Mouse (Mus musculus): ENCODE results near the gene Ttll3. TPM values are rescaled to one million over a fixed set of nuclear protein-coding genes. Genes with fewer than 3 reads are reported as not detected.

The Ttll3 gene
- total RNA-seq, 2 experiments from 2014 or later = 11.2 to 12.5 TPM

DNA sequence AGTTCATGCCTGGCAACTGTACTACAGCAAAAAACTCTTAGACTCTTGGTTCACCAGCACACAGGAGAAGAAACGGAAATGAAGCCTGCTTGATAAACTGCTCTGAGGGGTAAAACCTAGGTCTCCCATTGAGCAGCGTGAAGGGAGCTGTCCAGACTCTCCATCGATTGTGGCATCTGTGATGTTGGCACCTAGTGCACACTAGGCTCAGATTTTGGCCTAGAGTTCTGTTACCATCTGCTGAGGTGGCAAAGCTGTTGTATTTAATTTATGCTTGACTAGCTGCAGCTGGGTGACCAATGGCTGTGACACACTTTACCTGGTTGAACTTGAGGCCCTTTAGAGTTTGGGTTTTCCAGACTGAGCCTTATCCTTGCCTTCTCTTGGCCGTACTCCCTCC lies 58.6 kb downstream of the Ttll3 start:
- no peak for DNase-seq (ENCODE audit: low spot score in 2 of 2)

DNA sequence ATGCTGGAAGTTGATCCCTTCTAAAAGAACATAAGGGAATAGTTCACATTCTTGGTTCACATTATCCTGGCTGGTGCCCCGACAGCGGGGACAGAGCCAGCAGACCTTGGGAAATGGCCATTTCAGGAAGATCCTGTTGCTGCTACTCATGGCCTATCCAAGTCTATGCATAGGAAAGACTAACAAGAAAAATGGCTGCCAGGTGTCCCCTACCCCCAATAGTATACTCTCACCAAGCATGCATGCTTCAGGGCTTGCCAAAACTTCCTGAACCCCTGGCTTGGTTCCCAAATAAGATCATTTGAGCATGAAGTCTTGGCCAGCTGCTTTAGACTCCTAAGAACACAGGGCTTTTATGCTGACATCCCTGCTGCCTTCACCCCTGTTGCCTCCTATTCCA lies 62.8 kb downstream of the Ttll3 start:
- DNase-seq (ENCODE audit: low spot score in 2 of 2) = no peak

DNA sequence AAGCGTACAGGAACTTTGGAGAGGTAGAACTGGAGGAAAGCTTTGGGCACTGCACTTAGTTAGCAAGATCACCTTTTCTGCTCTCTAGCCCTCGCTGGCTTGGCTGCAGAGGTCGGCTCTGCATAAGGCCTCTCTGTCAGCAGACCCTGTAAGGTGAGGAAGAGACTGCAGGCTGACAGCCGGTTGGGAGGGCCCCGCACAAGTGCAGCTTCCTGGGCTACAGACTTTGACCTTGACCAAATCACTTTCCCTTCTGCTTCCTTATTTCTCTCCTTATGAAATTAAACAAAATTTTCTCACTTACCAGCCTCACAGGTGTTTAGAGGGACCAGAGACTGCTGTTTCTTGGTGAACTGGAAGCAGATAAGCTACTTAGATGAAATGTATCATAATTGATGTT lies 65.9 kb downstream of the Ttll3 start:
- DNase-seq (ENCODE audit: low spot score in 2 of 2) = no peak

DNA sequence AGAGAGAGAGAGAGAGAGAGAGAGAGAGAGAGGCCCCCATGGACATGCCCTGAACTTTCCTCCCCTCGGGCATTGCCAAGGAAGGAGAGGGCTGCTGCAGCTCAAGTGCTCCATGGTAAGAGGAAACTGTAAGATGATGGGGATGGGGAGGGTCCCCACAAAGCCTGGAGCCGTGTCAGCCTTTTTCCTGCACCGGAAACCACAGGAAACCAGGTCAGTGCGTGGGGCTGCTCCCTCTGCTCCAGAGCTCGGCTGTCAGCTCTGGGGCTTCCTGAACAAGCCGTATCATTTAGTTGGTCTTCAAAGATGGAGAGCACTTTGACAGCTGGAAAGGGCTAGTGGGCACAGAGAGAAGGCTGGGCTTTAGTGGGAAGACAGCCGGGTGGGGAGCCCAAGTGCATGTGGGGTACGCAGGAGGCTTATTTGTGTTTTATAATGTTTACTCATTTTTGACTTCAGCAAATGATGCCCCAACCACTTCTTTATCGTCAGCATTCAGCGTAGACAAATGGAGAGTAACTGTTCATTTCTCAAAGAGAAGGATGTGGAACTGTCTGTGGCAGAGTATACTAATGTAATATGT lies 69.0 kb downstream of the Ttll3 start, which contains the start of gene Il17re:
TSS of gene Il17re (plus strand) at position 533 of the 583 bp plus-strand sequence.
- DNase-seq (ENCODE audit: low spot score in 2 of 2) = no peak

DNA sequence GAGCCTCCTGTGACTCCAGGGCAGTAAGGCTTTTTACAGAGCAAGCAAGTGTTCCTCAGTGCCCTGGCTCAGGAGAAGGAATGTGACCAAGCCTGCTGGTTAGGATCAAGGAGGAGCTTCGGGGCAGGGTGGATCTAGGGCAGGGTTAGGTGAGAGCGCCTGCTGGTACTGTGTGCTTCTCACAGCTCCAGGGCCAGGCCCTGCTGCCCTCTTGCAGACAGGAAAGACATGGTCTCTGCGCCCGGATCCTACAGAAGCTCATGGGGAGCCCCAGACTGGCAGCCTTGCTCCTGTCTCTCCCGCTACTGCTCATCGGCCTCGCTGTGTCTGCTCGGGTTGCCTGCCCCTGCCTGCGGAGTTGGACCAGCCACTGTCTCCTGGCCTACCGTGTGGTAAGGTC lies 69.6 kb downstream of the Ttll3 start:
- DNase-seq (ENCODE audit: low spot score in 2 of 2) = no peak

DNA sequence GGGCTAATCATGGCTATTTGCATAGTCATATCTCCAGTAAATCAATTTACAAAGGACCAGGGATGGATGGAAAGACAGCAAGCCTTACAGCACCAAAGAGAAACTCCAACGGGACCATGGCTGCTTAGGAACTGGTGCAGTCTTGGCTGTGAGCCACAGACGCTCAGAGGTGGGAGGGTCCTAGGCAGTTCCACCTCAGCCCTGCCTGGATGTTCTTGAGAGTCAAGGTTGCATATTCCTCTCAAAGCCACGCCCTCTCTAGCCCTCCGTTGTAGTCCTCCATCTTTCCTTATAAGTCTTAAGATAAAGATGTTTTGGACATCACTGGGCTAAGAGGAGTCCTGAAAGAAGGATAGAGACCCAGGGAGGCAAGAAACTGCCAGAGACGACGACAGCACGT lies 75.0 kb downstream of the Ttll3 start:
- DNase-seq (ENCODE audit: low spot score in 2 of 2) = no peak

Small RNA genes lying within 50 kb of the gene (microRNA-seq; reads per million reads assigned to microRNA genes)
- 0 reads per million in 2 experiments for gene Gm24387

Other genes with a start within 250 kb of the Ttll3 start
- gene Lhfpl4, start 193.9 kb upstream of the Ttll3 start, total RNA-seq (2021) = 10 to 100 TPM; 70.8 to 71.8 TPM
- 10 to 100 TPM; 13.8 to 18.4 TPM for gene Mtmr14, start 151.4 kb upstream of the Ttll3 start, total RNA-seq (2021)
- 10 to 100 TPM; 67.8 to 89.1 TPM for gene Cpne9, start 107.0 kb upstream of the Ttll3 start, total RNA-seq (2021)
- 10 to 100 TPM; 29.1 to 31.2 TPM for gene Brpf1, start 82.1 kb upstream of the Ttll3 start, total RNA-seq (2021)
- 1 to 10 TPM; 7.4 to 7.9 TPM for gene Ogg1, start 62.3 kb upstream of the Ttll3 start, total RNA-seq (2021)
- 100 to 1,000 TPM; 124 to 128 TPM for gene Camk1, start 45.3 kb upstream of the Ttll3 start, total RNA-seq (2021)
- 10 to 100 TPM; 46.8 to 53.7 TPM for gene Tada3, start 11.4 kb upstream of the Ttll3 start, total RNA-seq (2021)
- 100 to 1,000 TPM; 256 to 267 TPM for gene Arpc4, start 11.1 kb upstream of the Ttll3 start, total RNA-seq (2021)
- 10 to 100 TPM; 14.7 to 19.8 TPM for gene Rpusd3, start 30.1 kb downstream of the Ttll3 start, total RNA-seq (2021)
- not detected for gene Cidec, start 46.5 kb downstream of the Ttll3 start, total RNA-seq (2021)
- gene Jagn1, start 53.3 kb downstream of the Ttll3 start, total RNA-seq (2021) = 10 to 100 TPM; 41.9 to 42.6 TPM
- gene Il17re, start 69.2 kb downstream of the Ttll3 start, total RNA-seq (2021) = under 1 TPM; 0.28 to 0.56 TPM
- gene Il17rc, start 82.2 kb downstream of the Ttll3 start, total RNA-seq (2021) = 1 to 10 TPM; 4.9 to 8.2 TPM
- 100 to 1,000 TPM; 112 to 116 TPM for gene Creld1, start 94.0 kb downstream of the Ttll3 start, total RNA-seq (2021)
- gene Prrt3, start 112.7 kb downstream of the Ttll3 start, total RNA-seq (2021) = 10 to 100 TPM; 52.8 to 54.9 TPM
- gene Emc3, start 142.4 kb downstream of the Ttll3 start, total RNA-seq (2021) = 10 to 100 TPM; 71.8 to 77.6 TPM
- 1 to 10 TPM; 1.5 to 2.2 TPM for gene Fancd2, start 142.4 kb downstream of the Ttll3 start, total RNA-seq (2021)
- gene Fancd2os, start 211.5 kb downstream of the Ttll3 start, total RNA-seq (2021) = not detected
- gene Brk1, start 215.5 kb downstream of the Ttll3 start, total RNA-seq (2021) = 100 to 1,000 TPM; 210 to 217 TPM
- 10 to 100 TPM; 35.3 to 46.6 TPM for gene Vhl, start 234.7 kb downstream of the Ttll3 start, total RNA-seq (2021)
- gene Irak2, start 249.2 kb downstream of the Ttll3 start, total RNA-seq (2021) = 10 to 100 TPM; 23.5 to 25.4 TPM

Measured in left cerebral cortex, adult 18-20 months (tissue).